Mouse (Mus musculus) testis, postnatal 10 days (tissue): ENCODE data around the gene Il16.

Experiments used
- DNase-seq: peaks from one replicate; pipeline ENCODE4 v3.0.0; 2021; ENCODE audit warnings: low spot score

The Il16 gene

DNA sequence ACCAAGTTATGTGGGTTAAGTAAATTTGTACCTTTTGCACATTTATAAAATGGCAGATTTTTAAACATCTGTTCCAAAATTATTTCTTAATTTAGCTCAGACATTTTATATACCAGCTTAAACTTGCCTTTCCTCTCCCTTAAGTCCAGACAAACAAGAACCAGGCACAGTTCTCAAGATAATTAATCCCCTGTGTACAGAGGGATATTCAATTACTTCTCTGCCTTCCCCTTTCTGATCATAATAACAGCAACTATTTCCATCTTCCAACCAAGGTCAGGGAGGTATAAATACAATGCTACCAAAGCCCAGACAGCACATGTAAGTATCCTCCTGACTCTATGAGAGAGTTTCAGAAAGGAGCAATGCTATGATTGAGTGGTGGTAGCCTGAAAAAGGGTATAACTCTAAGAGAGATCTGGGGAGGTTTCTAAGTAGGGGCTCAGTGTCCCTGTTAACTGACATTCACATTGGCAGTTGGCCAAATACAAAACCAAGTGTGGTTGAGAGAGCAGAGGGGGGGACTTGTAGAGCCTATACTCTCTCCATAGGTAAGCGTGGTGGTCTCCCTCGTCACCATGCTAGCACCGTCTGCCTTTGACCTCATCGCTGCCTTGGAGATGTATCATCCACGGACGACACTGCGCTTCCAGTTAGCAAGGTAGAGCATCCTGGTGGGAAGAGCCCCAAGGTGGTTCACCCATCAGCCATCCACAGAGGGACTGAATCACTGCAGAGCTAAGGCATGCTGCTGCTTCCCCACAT, 141.2 kb downstream of the Il16 start:
- no peak for DNase-seq

- DNase-seq, result peak; percentile 65
These were observed 145.6 kb downstream of the Il16 start for GRCm38 (mm10) chr7:83599913-83600286.

- no peak for DNase-seq
These were observed 146.3 kb downstream of the Il16 start for GRCm38 (mm10) chr7:83598997-83599912.

- DNase-seq, result no peak
These were observed 148.5 kb downstream of the Il16 start for GRCm38 (mm10) chr7:83597063-83597462.

GRCm38 (mm10) chr7:83594056-83594455, 151.5 kb downstream of the Il16 start:
- DNase-seq, result no peak
